Mouse (Mus musculus) embryonic facial prominence, embryonic 14.5 days (tissue): ENCODE measurements around the gene Smarcd2. TPM values are rescaled to one million over a fixed set of nuclear protein-coding genes. Genes with fewer than 3 reads are reported as not detected.
A peak's percentile ranks its signal among the peaks of the same experiment; 100 is the strongest.

Experiments used
- ATAC-seq: fragments of 200-750 bp; cut with Nextera tagmentation; 2 replicates; pipeline ENCODE4 v1.8.0; 2017; ENCODE audit warnings: low read depth, moderate number of reproducible peaks, moderate TSS enrichment
- DNase-seq: peaks from one replicate; pipeline ENCODE4 v3.0.0-alpha.2; 2015; ENCODE audit warnings: low spot score
- H3K27ac ChIP-seq: fragments of 300-500 bp; sonication (generic); replicated peaks from 2 replicates; pipeline ENCODE4 v1.5.1; 2014; ENCODE audit warnings: low read depth, mild to moderate bottlenecking, low read length, moderate library complexity
- H3K27me3 ChIP-seq: fragments of 300-500 bp; sonication (generic); replicated peaks from 2 replicates; pipeline ENCODE4 v1.6.1; 2014; ENCODE audit warnings: low read length; ENCODE audit not compliant: control insufficient read depth, insufficient read depth
- H3K36me3 ChIP-seq: fragments of 300-500 bp; sonication (generic); 2 replicates; pipeline ENCODE4 v1.6.1; 2014; ENCODE audit warnings: low read length, mixed read lengths; ENCODE audit not compliant: control insufficient read depth, insufficient read depth
- H3K4me1 ChIP-seq: fragments of 300-500 bp; sonication (generic); 2 replicates; pipeline ENCODE4 v1.6.1; 2014; ENCODE audit warnings: antibody characterized with exemption, low read length; ENCODE audit not compliant: control insufficient read depth, insufficient read depth
- H3K4me2 ChIP-seq: fragments of 300-500 bp; sonication (generic); 2 replicates; pipeline ENCODE4 v1.6.1; 2014; ENCODE audit warnings: low read depth, mild to moderate bottlenecking, low read length, moderate library complexity, mixed read lengths
- H3K4me3 ChIP-seq: fragments of 300-500 bp; sonication (generic); 2 replicates; pipeline ENCODE4 v1.5.1; 2014; ENCODE audit warnings: low read depth, mild to moderate bottlenecking, low read length
- H3K9ac ChIP-seq: fragments of 300-500 bp; sonication (generic); 2 replicates; pipeline ENCODE4 v1.6.1; 2014; ENCODE audit warnings: low read depth, mild to moderate bottlenecking, low read length, moderate library complexity, mixed read lengths
- H3K9me3 ChIP-seq: fragments of 300-500 bp; sonication (generic); 2 replicates; pipeline ENCODE4 v1.6.1; 2016; ENCODE audit warnings: low read length; ENCODE audit not compliant: control insufficient read depth
- WGBS: fragments of 180-500 bp; shearing (Covaris S2); extraction: QIAGEN DNeasy Blood & Tissue Kit; methylation state at CpG from one replicate; pipeline ENCODE4 v1.1.7; 2014; 5-methylcytosine and 5-hydroxymethylcytosine counted together
- polyA plus RNA-seq: library from polyadenylated mRNA; unstranded; fragments of >200 nt; fragmentation: Nextera tagmentation; extraction: Ambion mirVana; gene quantifications from 2 replicates; pipeline ENCODE4 v1.2.1, GENCODE M21; 2014

Gene Smarcd2
- polyA plus RNA-seq, 1 experiment from 2014 or later: 87.6 TPM

DNA sequence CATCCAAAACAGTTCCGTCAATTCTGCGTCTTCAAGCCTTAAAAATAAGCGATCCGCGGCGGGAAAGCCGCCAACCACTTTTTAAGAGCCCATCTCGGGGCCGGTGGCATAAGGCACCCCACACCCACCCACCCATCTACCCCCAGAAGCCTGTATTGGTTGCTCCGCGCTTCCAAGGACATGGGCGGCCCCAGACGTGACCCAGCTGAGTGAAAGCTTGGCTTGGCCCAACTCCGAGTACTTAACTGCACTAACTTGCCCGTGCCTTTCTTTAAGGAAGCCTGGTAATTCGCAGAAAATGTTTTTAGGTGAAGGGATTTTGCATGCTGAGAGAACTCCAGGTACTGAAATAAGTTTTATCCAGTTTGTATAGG, 526 bp upstream of the Smarcd2 start:
- ATAC-seq (no peak), DNase-seq (peak; percentile 41)
- Histone ChIP-seq H3K27me3 (no peaks in the 10 kb centered on the region), H3K36me3 (0 out of 2 replicates have a peak, but pooled peaks cover 4% of the 10 kb centered on the region), H3K9me3 (no peaks in the 10 kb centered on the region), H3K27ac (peak overlapping the region; percentile 88), H3K4me1 (peaks cover 36% of the 10 kb centered on the region), H3K4me2 (peak overlapping the region; percentile 80), H3K9ac (peak overlapping the region; percentile 68), H3K4me3 (peak overlapping the region; percentile 98)
- 17% methylated on average over 10 of the region's 16 CpGs for WGBS

DNA sequence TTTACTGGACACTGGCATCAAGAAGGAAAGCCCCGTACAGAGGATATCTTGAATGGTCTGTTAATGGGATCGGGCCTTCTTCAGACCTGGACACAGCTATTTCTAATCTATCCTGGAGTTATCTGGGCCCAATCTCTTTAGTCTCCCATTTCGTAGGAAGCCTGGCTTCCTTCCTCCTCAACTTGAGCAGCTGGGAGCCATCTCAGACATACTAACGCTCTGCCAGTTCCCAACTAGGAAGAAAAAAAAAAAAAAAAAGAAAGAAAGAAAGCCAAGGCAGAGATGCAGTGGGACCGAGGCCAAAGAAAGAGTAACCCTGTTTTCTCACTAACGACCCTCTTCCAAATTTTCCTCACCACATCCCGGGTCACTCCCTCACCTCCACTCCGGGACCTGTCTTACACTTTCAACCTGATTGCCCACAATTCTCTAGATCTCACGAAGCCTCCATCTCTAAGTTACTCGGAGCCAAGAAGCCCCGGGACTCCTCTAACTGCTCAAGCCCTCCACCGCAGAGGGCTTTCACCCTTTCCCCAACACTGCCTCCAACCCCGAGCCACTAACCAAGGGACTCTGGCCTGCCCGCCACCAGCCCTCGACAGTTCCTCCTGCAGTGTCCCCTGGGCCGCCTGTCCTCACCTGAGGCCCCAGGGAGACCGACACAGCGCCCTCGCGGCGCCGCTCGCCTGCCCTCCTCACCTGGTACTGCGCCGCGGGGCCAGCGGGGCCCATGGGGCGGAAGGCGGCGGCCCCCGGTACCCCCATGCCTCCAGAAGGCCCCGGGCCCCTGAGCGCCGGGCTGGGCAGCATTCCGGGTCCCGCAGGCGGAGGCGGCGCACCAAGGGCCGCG, 753 bp downstream of the Smarcd2 start:
- Histone ChIP-seq H3K9ac (peak overlapping the region; percentile 99), H3K27me3 (no peaks in the 10 kb centered on the region), H3K27ac (peak overlapping the region; percentile 95), H3K4me1 (peaks cover 46% of the 10 kb centered on the region), H3K4me2 (peak overlapping the region; percentile 80), H3K36me3 (peaks cover 13% of the 10 kb centered on the region), H3K4me3 (peak overlapping the region; percentile 98), H3K9me3 (no peaks in the 10 kb centered on the region)
- ATAC-seq (no peak; the same call in 1 of the 2 replicates), DNase-seq (peak; percentile 41)
- under 1% methylated on average over 22 of the region's 41 CpGs for WGBS

DNA sequence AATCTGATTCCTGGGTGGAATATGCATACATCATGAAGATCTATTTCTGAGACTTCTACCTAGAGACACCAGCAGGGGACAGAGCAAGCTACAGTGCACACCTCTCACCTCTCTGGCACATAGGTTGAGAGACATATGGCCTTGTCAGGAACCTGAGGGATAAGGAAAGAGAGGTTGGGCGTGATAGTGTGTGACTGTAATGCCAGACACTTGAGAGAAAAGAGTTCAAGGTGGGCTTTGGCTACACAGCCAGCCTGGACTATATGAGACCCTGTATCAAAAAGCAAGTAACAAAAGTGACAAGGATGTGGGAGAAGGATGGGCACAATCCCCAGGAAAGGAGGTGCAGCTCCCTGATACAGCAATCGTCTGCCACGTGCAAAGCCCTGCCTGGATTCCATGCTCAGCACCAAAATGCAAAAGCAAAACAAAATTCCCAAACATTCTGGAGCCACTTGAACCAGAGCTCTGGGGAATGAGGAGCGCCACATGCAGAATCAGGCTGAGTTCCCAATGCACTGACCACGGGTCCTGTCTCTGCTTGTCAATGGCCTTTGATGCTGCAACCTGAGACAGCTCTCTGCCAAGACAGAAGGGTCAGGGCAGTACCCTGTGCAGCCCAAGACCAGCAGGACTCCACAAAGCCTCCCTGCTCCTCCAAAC, 1.5 kb downstream of the Smarcd2 start:
- peaks cover 45% of the 10 kb centered on the region for H3K4me1 ChIP-seq
- 25% methylated on average over 5 of the region's 5 CpGs for WGBS
- ATAC-seq: no peak
- H3K27me3 ChIP-seq: no peaks in the 10 kb centered on the region
- H3K4me3 ChIP-seq: peak overlapping the region; percentile 98
- peaks cover 20% of the 10 kb centered on the region for H3K36me3 ChIP-seq
- peak overlapping the region; percentile 80 for H3K4me2 ChIP-seq
- peak overlapping the region; percentile 99 for H3K9ac ChIP-seq
- H3K9me3 ChIP-seq: no peaks in the 10 kb centered on the region
- H3K27ac ChIP-seq: peak overlapping the region; percentile 95
- no peak for DNase-seq

DNA sequence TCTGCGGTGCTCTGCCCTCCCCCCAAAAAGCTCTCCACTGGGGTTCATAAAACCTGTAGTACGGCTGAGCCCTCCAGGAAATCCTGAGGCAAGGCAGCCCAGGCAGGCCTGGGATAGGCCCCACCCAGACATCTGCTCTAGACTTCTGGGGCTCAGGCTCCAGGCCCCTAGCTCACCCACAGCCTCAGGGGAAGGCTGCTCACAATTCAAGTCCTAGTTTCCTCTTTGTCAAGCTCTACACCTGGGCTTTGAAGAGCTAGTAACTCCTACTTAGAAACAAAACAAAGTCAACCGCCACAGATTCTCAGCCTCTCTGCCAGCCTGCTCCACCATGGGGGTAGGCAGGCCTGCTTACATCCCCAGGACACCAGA, 3.7 kb downstream of the Smarcd2 start:
- peaks cover 33% of the 10 kb centered on the region for H3K4me1 ChIP-seq
- H3K27me3 ChIP-seq: no peaks in the 10 kb centered on the region
- H3K9me3 ChIP-seq: no peaks in the 10 kb centered on the region
- H3K27ac ChIP-seq: peak overlapping the region; percentile 77
- peak overlapping the region; percentile 13; the same call in 1 of the 2 replicates for H3K4me3 ChIP-seq
- peak overlapping the region; percentile 43 for H3K4me2 ChIP-seq
- DNase-seq (peak; percentile 87), ATAC-seq (no peak; the same call in 1 of the 2 replicates)
- H3K9ac ChIP-seq: peak overlapping the region; percentile 35
- H3K36me3 ChIP-seq: peaks cover 42% of the 10 kb centered on the region
- WGBS: 28% methylated on average over 3 of the region's 3 CpGs

DNA sequence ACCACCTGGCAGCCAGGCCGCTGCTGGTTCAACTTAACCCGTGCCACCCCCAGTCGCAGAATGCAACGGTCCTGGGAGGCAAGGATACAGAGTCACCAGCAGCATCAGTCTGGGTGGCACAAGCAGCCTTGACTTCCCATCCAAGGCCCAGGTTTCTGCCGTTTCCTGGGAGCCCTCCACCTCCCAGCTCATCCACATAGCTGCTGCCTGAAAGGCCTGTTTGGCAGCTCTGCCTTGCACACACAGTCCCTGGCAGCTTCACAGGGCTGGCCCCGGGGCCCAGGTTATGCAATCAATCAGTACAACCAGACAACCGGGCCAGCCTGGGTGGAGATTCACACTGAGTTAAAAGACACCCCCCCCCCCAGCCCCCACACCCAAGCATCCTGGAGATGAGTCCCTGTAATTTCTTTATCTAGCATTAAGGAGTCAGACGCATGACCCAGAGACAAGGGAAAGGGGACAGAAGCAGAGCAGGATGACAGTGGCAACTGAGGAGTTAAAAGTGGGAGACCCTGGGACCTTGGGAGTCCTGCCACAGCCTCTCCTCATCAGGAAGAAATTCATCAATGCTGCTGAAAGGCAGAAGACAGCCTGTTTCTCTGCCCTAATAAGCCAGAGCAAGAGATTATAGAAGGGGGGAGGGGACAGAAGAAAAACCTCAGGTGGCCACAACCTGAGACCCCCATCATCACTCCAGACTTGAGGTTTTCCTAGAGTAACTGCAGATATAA, 4.3 kb downstream of the Smarcd2 start:
- peak overlapping the region; percentile 13; the same call in 1 of the 2 replicates for H3K4me3 ChIP-seq
- peaks cover 48% of the 10 kb centered on the region for H3K36me3 ChIP-seq
- peak; percentile 83 for DNase-seq
- ATAC-seq: no peak
- peak overlapping the region; percentile 77 for H3K27ac ChIP-seq
- H3K27me3 ChIP-seq: no peaks in the 10 kb centered on the region
- H3K4me1 ChIP-seq: peaks cover 33% of the 10 kb centered on the region
- 37% methylated on average over 8 of the region's 8 CpGs for WGBS
- H3K9me3 ChIP-seq: no peaks in the 10 kb centered on the region
- H3K4me2 ChIP-seq: peak overlapping the region; percentile 43
- H3K9ac ChIP-seq: peak overlapping the region; percentile 35

DNA sequence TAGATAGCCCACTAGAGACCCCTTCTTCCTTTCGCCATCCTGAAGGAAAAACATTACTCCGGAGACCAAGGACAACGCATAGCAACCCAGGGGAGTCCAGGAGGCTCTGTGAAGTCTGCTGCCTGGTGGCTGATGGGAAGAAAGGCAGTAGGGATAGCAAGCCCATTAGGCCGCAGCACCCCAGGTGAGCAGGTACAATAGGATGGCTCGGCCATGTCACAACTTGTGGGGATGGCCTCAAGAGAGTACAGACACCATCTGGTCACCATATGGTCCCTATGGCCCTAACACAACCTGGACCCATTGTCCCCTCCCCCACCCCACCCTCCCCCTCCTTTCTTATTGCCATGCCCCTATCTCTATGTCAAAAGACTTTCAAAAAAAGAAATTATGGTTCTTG, 4.9 kb downstream of the Smarcd2 start:
- Histone ChIP-seq H3K9me3 (no peaks in the 10 kb centered on the region), H3K4me1 (peaks cover 33% of the 10 kb centered on the region), H3K4me2 (peak overlapping the region; percentile 43), H3K36me3 (peaks cover 54% of the 10 kb centered on the region), H3K9ac (peak overlapping the region; percentile 27), H3K27me3 (no peaks in the 10 kb centered on the region), H3K4me3 (no peak overlapping the region), H3K27ac (peak overlapping the region; percentile 77)
- ATAC-seq (no peak; the same call in 1 of the 2 replicates), DNase-seq (no peak)
- 76% methylated on average over 5 of the region's 5 CpGs for WGBS

- Histone ChIP-seq H3K4me3 (peak overlapping the region; percentile 17; the same call in 1 of the 2 replicates), H3K9me3 (no peaks in the 10 kb centered on the region), H3K9ac (no peak overlapping the region; the same call in 1 of the 2 replicates), H3K36me3 (peaks cover 59% of the 10 kb centered on the region), H3K27ac (peak overlapping the region; percentile 77), H3K4me1 (peaks cover 33% of the 10 kb centered on the region), H3K27me3 (no peaks in the 10 kb centered on the region), H3K4me2 (peak overlapping the region; percentile 43)
- WGBS: 66% methylated on average over 13 of the region's 15 CpGs
- DNase-seq: peak; percentile 81
- peak; percentile 38; the same call in 1 of the 2 replicates for ATAC-seq
Observed at GRCm38 (mm10) chr11:106267311-106267852, 5.4 kb downstream of the Smarcd2 start.

- H3K36me3 ChIP-seq: peaks cover 69% of the 10 kb centered on the region
- no peak overlapping the region for H3K9ac ChIP-seq
- H3K27me3 ChIP-seq: no peaks in the 10 kb centered on the region
- no peak overlapping the region for H3K27ac ChIP-seq
- no peak for ATAC-seq
- DNase-seq: no peak
- H3K4me3 ChIP-seq: no peak overlapping the region
- H3K9me3 ChIP-seq: no peaks in the 10 kb centered on the region
- WGBS: 90% methylated on average over 10 of the region's 10 CpGs
- H3K4me1 ChIP-seq: peaks cover 33% of the 10 kb centered on the region
- no peak overlapping the region for H3K4me2 ChIP-seq
Observed at GRCm38 (mm10) chr11:106266431-106266830, 6.3 kb downstream of the Smarcd2 start.
